Mouse (Mus musculus) embryonic fibroblast, embryonic 13.5 days (primary cell): ENCODE measurements around the gene Col20a1.

ENCODE experiments used
- CTCF ChIP-seq: IDR thresholded peaks from 2 replicates; pipeline ENCODE4 v1.5.1; 2011; ENCODE audit warnings: mild to moderate bottlenecking, control low read depth, low read length, moderate library complexity, borderline replicate concordance; ENCODE audit not compliant: insufficient read depth
- POLR2A ChIP-seq: IDR thresholded peaks from 2 replicates; pipeline ENCODE4 v1.6.1; 2011; ENCODE audit warnings: low read depth, mild to moderate bottlenecking, control low read depth, low read length, moderate library complexity

GRCm38 (mm10) chr2:180959605-180960004, 26.7 kb upstream of the Col20a1 start:
- no peak for TF ChIP-seq POLR2A
- no peak for TF ChIP-seq CTCF
